Mouse (Mus musculus) urinary bladder, adult 2 months (tissue): ENCODE measurements around the gene Pml. TPM values are rescaled to one million over a fixed set of nuclear protein-coding genes. Genes with fewer than 3 reads are reported as not detected.
"Not testable (repeated sequence)": the region's sequence is repeated elsewhere in the genome, so short reads cannot be mapped to it uniquely, and the experiment has no call there.

Experiments used
- DNase-seq: peaks from one replicate; pipeline ENCODE4 v3.0.0; 2022; ENCODE audit warnings: low spot score
- polyA plus RNA-seq: library from polyadenylated mRNA; depleted of rRNA; stranded (reverse); fragments of >200 nt; gene quantifications from 2 replicates; pipeline ENCODE4 v1.2.3, GENCODE M21; 2012

Gene Pml
- polyA plus RNA-seq, 1 experiment, result 14.2 TPM

DNA sequence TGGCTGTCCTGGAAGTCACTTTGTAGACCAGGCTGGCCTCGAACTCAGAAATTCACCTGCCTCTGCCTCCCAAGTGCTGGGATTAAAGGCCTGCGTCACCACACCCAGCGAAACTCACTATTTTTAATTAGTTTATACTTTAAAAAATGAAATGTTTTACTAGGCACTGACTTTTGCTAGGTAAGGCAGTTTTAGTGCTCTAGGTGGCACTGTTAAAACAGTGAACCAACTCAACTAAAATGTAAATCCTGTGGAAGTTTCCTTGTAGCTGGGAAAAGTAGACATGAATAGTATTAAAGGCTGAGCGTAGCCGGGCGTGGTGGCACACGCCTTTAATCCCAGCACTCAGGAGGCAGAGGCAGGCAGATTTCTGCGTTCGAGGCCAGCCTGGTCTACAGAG lies 22.0 kb upstream of the Pml start:
- DNase-seq, result not testable (repeated sequence)

DNA sequence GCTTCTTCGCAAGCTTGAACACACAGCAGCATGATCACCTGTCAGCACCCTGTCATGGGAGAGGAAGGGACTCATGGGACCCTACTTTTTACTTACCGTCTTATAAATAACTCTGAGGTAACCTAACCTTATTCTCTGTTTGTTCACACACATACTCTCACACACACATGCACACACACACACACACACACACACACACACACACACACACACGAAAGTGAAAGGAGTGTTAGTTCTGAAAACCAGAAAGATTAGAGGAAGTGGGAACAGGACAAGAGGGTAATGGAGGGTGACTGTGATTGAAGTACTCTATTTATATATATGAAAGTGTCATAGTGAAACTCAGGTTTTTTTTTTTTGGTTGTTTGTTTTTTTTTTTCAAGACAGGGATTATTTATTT lies 21.5 kb upstream of the Pml start:
- DNase-seq, result no peak

- no peak for DNase-seq
Observed at GRCm38 (mm10) chr9:58270081-58270480, 20.5 kb upstream of the Pml start.

GRCm38 (mm10) chr9:58268384-58269313 lies 19.1 kb upstream of the Pml start:
- no peak for DNase-seq

GRCm38 (mm10) chr9:58267046-58267445 lies 17.5 kb upstream of the Pml start:
- DNase-seq, result no peak

DNA sequence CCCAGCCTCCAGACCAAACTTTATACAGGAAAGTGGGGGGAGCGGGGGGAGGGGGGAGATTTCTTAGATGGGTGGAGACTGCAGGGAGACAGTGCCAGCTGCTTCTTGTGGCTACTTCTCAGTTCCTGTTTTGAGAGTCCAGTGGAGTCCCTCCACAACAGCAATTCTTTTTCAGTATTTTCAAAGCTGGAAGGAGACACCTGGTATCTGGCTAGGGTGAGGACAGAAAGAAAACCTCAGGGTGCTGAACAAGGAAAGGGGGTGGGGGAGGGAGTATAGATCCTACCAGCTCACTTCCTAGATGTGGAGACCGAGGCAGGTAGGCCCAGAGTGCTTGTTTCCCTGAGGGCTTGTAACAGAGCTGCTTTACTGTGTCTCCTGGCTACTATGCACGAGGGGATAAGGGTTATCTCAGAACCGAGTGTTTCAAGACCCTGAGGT lies 17.0 kb upstream of the Pml start:
- DNase-seq, result no peak

DNA sequence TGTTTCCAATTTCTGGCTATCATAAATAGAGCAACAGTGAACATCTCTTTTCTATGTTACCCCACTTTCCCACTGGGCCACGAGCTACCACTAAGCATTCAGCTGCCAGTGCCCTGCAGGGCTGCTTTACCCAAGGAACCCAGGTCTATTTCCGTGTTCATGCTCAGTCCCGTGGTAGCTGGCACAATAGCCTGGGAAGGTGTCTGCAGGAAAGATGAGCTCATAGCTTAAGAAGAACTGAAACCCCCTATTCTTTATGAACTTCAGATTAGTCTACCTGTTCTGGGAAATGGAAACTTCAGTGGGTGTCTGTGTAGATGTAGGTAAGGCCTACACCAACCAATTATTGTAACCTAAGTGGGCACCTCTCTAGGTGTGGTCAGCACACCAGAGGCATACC lies 15.8 kb upstream of the Pml start:
- DNase-seq, result no peak

GRCm38 (mm10) chr9:58262507-58262906 lies 12.9 kb upstream of the Pml start:
- DNase-seq, result no peak

DNA sequence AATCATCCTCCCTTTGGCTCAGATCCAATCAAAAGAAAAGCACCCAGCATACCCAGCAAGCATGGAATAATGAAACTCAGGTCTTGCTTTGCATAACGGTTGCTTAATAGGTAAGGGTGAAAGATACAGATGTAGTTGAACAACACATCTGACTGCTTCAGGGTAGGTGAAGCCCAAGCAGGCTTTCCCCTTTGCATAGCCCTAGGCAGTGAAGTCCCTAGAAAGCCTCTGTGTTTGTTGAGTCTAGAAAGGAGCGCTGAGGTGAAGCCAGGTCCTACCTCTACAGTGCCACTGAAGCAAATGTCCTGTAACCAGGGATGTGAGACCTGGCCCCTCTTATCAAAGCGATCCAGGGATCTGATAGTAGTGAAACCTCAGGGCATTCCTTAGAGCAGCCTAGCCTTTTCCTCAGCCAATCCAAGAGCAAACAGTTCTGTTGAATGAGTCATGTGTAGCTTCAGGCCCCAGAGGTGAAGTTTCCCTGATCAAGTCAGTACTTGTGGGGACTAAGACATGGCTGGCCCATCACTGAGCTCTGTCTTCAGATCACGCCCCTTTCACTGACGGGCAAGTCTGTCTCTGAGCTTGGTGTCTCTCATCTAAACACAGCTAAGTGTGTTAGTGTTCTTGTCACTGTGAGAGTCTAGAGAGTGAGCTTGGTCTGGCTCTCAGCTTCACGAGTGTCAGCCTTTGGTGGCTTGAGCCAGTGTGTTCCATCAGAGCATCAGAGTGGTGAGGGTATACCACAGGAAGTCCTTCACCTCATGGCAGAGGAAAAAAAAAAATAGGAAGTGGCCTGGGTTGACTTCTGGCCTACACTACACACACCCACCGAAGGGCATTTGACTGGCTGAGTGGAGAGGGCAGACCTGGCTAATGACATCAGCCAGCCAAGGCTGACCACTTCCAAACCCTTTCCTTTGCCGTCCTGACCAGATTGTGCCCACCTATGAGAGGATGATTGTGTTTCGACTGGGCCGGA lies 6.4 kb upstream of the Pml start:
- DNase-seq, result no peak

- no peak for DNase-seq
Observed at GRCm38 (mm10) chr9:58255105-58255504, 5.5 kb upstream of the Pml start.

GRCm38 (mm10) chr9:58253805-58254122 lies 4.2 kb upstream of the Pml start:
- not testable (repeated sequence) for DNase-seq

DNA sequence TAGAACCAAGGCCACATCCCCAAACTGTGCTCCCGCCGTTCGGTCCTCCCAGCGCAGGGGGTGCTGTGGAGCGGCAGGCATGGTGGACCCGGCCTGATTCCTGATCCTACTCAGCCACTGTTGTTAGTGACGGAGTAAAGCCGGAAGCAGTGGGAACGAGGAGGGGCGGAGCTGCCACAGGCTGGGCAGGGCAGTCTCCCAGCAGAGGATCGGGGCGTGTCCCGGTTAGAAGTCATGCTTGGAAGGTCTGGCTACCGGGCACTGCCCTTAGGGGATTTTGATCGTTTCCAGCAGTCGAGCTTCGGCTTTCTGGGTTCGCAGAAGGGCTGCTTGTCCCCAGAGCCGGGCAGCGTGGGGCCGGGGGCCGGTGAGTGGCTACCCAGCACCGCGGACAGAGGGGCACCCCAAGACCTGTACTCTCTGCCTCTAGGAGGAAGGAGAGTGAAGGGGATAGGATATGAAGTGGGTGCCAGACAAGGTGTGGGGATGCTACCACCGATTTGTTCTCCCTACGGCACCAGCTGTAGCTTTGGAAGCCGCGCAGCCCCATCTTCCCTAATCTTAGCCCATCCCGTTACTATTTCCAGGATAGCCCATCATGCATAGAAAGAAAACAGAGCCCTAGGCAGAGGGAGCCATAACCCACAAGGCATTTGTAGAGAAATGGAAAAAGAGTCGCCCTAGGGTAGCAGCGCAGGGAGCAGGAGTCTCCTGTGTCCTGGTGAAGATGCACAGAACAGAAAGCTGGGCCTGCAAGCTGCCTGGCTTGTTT lies 3.6 kb upstream of the Pml start, which contains the start of gene Stoml1:
Stoml1 (plus strand) TSS at position 132 of the 772 bp plus-strand sequence.
- DNase-seq, result peak; percentile 84

DNA sequence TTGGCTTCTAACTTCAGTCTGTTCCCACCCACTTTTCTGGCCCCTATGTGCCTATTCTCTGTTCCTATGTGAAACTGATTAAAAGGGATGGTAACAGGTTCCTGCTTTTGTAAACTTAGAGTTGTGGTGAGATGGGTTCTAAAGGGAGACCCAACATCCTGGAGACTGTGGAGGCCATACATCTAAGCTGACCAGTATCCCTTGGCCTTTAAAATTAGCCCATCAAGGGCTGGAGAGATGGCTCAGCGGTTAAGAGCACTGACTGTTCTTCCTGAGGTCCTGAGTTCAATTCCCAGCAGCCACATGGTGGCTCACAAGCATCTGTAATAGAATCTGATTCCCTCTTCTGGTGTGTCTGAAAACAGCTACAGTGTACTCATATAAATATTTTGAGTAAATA lies 1.1 kb upstream of the Pml start:
- DNase-seq, result not testable (repeated sequence)

GRCm38 (mm10) chr9:58250322-58250721 lies 736 bp upstream of the Pml start:
- no peak for DNase-seq

DNA sequence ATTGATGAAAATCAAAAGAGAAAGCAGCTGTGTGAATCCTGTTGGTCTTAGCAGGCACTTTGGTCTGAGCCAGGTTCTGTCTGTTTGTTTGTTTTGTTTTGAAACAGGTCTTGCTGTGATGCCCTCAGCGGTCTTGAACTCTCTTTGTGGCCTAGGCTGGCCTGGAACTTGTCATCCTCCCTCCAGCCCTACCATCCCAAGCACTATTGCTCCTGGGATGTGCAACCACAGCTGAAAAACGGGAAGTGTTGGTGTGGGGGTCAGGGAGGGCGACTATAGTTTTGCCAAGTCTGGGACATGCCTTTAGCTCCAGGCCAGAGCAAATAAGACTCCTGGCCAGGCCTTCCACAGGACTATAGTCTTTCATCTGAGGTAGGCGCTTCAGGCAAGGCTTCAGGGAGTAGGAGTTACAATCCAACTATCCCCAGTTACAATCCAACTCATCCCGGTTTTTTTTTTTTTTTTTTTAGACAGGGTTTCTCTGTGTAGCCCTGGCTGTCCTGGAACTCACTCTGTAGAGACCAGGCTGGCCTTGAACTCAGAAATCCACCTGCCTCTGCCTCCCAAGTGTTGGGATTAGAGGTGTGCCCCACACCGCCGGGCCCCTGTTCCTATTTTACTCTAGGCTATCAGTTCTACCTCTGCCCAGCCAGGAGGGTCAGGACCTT lies 706 bp downstream of the Pml start:
- no peak for DNase-seq

- DNase-seq, result peak; percentile 74
Observed at GRCm38 (mm10) chr9:58247064-58247759, 2.4 kb downstream of the Pml start.

DNA sequence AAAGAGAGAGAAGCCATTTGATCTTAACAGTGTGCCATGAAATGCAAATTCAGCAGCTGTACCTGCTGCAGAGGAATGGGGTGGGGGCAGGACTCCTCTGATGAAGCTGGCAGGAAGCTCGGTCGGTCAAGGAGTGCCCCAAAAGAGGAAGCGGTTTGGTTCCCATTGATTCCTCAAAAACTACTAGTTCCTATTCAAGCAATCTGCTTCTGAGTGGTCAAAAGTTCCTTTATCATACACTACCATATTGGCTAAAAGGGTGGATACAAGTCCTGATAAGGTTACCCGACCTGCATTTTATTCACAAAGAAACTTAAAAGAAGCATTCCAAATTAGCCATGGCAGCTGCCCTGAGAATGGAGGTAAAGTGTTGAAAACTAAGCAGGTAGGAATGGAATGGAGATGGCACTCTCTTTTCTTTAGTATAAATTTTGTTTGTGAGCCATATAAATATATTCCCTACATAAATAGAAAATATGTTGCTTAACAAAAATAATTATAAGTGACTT lies 3.4 kb downstream of the Pml start:
- DNase-seq, result no peak

DNA sequence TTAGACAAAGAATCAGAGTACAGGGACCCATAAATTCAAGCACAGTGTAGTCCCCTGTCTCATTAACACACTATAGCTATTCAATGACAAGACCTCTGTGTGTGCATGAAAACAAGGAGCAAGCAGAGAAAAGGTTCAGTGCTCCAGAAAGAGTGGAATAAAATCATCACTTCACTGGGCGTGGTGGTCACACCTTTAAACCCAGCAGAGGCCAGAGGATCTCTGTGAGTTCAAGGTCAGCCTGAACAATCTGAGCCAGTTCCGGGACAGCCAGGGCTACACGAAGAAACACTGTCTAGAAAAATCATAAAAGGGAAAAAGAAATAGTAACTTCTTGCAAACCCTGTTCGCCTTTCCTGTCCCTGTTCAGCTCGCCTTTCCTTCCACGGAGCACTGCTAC lies 5.9 kb downstream of the Pml start:
- no peak for DNase-seq

DNA sequence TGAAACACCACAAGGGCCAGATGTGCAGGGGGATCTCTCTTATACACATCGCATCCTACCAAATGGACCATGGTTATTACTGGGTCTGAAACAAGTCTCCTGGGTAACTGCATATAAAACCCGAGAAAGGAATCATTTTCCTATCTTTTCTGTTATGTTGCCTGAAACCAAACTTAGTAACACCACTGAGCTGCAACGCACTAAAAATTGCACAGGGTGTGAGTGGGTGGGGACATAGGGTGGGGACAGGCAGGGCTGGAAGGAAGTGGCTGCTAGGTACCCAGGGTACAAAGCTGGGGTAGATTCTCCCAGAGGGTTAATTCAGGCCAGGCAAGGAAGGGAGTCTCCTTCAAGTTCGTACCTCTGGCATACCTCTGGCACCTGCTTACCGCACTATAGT lies 6.9 kb downstream of the Pml start:
- DNase-seq, result no peak

DNA sequence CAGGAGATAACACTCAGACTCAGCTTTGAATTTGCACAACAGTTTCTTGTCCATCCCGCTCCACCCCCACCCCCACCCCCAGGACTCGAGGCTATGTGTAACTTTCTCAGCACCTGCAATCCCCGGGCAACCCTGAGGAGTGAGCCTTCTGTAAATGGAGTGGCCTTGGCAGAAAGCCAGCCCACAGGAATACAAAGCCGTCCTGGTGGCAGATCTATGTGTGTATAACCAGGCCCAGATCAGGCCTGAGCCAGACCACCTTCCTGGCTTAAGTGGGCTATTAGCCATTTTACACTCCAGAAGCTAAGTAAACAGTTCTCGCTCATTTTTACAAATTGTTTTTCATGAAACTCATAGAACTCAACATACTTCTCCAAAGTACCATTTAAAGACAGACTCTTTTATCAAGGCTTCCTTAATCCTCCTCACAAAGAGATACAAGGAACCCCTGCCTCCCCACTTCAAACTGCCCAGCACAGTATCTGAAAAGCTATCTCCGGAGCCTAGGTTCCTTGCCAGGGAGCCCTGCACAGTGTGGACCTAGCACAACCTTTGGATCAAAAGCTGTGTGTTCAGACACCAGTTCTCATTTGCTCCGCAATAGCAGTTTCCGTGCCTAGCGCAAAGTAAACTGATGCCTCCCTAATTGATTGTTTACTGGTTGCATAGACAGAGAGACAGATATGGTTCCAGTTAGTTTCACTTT lies 7.7 kb downstream of the Pml start:
- DNase-seq, result no peak
